Mouse (Mus musculus): ENCODE data around the gene Trpc1. TPM values are rescaled to one million over a fixed set of nuclear protein-coding genes. Genes with fewer than 3 reads are reported as not detected.

Gene Trpc1
- 3.6 and 3.9 TPM in 2 replicates for polyA plus RNA-seq (2015; fragmentation: Nextera tagmentation; extraction: Ambion mirVana)

DNA sequence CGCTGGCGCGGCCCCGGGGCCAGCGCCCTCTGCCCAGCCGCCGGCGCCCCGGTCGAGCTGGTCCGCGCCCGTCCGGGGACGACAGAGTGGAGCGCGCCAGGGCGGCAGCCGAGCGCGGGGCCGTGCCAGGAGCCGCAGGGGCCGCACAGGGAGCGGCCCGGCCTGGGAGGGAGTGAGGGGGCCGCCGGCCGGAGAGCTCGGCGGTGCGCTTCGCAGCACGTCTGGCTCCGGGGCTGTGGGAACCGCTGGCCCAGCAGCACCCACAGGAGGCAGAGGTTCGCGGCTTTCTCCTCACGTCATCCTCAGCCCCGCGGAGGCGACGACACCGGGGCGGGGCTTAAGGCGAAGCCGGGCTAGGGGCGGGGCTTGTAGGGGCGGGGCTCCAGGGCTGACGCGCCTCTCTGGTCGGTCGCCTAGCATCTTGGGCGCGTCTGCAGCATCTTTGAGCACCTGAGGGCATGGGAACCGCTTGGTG lies at the start of gene Trpc1:
Gene Trpc1, minus strand, starts transcription at position 339 of the 475 bp plus-strand sequence.
- H3K36me3 ChIP-seq, result no peaks in the 10 kb centered on the region
- ATAC-seq (replicated peaks; ENCODE audit: low FRiP score), result peak; percentile 99
- under 1% methylated on average over 55 of the region's 56 CpGs for WGBS
- H3K9ac ChIP-seq, result peak within 1 kb of the TSS; percentile 72
- H3K27me3 ChIP-seq, result peaks cover 37% of the 10 kb centered on the region
- peaks cover 16% of the 10 kb centered on the region for H3K4me1 ChIP-seq
- H3K4me2 ChIP-seq, result peak within 1 kb of the TSS; percentile 98
- H3K9me3 ChIP-seq (replicated peaks), result no peaks in the 10 kb centered on the region
- H3K4me3 ChIP-seq (replicated peaks), result peak within 1 kb of the TSS; percentile 77
- H3K27ac ChIP-seq, result no peak within 1 kb of the TSS

DNA sequence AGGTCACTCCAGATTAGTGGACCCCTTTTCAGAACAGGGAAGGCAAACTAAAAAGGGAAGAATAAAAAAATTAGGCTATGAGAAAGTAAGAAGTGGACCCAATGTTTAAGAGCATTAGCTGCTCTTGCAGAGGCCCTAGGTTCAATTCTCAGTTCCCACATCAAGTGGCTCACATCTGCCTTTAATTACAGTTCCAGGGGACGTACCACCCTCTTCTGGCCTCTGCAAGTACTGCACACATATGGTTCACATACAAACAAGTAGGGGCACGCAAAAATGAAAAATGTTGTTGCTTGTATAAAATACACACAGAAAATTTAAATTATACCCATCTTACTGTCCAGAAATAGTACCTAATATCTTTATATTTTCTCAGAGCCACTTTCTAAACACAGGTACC lies 46.1 kb upstream of the Trpc1 start:
- WGBS, result 92% methylated on average over 2 of the region's 2 CpGs
- H3K27ac ChIP-seq, result peak overlapping the region; percentile 83; the same call in 1 of the 2 replicates
- H3K4me1 ChIP-seq, result no peaks in the 10 kb centered on the region

DNA sequence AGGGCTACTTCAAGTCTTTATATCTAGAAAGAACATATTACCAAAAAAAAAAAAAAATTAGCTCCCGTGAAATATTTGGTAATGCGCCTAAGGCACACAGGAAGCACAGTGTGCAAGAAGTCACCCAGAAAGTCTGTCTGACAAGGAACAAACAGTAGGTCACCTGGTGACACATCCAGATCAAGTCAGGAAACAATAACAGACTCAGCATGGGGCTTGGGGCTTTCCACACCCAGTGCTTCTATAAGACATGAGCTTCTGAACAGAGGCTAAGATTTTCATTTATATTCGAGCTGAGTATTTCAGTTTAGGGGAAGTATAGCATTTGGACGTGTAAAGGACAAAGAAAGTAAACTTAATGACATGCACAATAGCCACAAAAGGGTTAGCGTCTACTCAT lies 45.7 kb upstream of the Trpc1 start:
- no peaks in the 10 kb centered on the region for H3K9me3 ChIP-seq (replicated peaks)
- no peaks in the 10 kb centered on the region for H3K4me1 ChIP-seq
- no peak overlapping the region for H3K4me3 ChIP-seq (replicated peaks)
- H3K27ac ChIP-seq, result peak overlapping the region; percentile 83
- H3K27me3 ChIP-seq, result no peaks in the 10 kb centered on the region
- WGBS, result 84% methylated on average over 5 of the region's 5 CpGs
- H3K36me3 ChIP-seq, result no peaks in the 10 kb centered on the region
- H3K4me2 ChIP-seq, result no peak overlapping the region
- no peak overlapping the region for H3K9ac ChIP-seq
- no peak for ATAC-seq (replicated peaks; ENCODE audit: low FRiP score)

More for the DNA sequence above, 46.1 kb upstream of the Trpc1 start:
- no peak overlapping the region for H3K4me2 ChIP-seq
- H3K9ac ChIP-seq, result no peak overlapping the region
- H3K9me3 ChIP-seq (replicated peaks), result no peaks in the 10 kb centered on the region
- no peaks in the 10 kb centered on the region for H3K27me3 ChIP-seq
- H3K4me3 ChIP-seq (replicated peaks), result no peak overlapping the region
- no peak for ATAC-seq (replicated peaks; ENCODE audit: low FRiP score)
- no peaks in the 10 kb centered on the region for H3K36me3 ChIP-seq

DNA sequence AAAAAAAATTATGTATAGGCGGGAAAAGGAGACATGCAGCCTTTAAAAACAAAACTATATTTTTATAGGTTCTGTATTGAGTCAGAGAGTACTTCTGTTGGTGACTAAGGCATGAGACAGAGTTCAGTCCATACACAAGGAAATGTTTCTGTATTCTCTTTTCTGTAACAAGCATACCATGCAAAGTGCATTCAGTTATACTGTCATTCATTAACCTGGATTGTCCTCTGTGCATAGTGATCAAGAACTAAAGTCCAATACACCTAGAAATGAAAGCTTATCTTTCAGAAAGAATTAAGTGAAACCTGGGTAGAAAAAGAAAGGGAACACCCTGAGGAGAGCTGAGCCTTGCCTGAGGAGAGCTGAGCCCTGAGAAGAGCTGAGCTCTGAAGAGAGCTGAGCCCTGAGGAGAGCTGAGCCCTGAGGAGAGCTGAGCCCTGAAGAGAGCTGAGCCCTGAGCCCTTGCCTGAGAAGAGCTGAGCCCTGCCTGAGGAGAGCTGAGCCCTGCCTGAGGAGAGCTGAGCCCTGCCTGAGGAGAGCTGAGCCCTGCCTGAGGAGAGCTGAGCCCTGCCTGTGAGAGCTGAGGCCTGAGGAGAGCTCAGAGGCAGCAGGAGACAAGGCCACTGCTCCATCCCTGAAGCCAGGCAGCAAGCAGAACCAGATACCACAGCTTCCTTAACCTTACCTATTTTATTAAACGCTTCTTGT lies 45.1 kb upstream of the Trpc1 start:
- no peaks in the 10 kb centered on the region for H3K36me3 ChIP-seq
- WGBS, result 92% methylated on average over 2 of the region's 2 CpGs
- ATAC-seq (replicated peaks; ENCODE audit: low FRiP score), result peak; percentile 75

GRCm38 (mm10) chr9:95793986-95794744 lies 44.0 kb upstream of the Trpc1 start:
- Histone ChIP-seq H3K9me3 (replicated peaks) (no peaks in the 10 kb centered on the region), H3K27ac (peak overlapping the region; percentile 20; the same call in 1 of the 2 replicates), H3K4me3 (replicated peaks) (no peak overlapping the region), H3K27me3 (no peaks in the 10 kb centered on the region), H3K4me2 (no peak overlapping the region), H3K9ac (no peak overlapping the region), H3K4me1 (no peaks in the 10 kb centered on the region), H3K36me3 (no peaks in the 10 kb centered on the region)
- 78% methylated on average over 15 of the region's 15 CpGs for WGBS
- peak; percentile 79 for ATAC-seq (replicated peaks; ENCODE audit: low FRiP score)

More for the DNA sequence above, 45.1 kb upstream of the Trpc1 start:
- H3K4me2 ChIP-seq, result no peak overlapping the region
- H3K27ac ChIP-seq, result peak overlapping the region; percentile 83
- no peaks in the 10 kb centered on the region for H3K9me3 ChIP-seq (replicated peaks)
- H3K4me3 ChIP-seq (replicated peaks), result no peak overlapping the region
- H3K9ac ChIP-seq, result no peak overlapping the region
- no peaks in the 10 kb centered on the region for H3K4me1 ChIP-seq
- no peaks in the 10 kb centered on the region for H3K27me3 ChIP-seq

- Histone ChIP-seq H3K4me2 (no peak overlapping the region), H3K27ac (no peak overlapping the region), H3K4me1 (no peaks in the 10 kb centered on the region), H3K4me3 (replicated peaks) (no peak overlapping the region), H3K9me3 (replicated peaks) (no peaks in the 10 kb centered on the region), H3K27me3 (no peaks in the 10 kb centered on the region), H3K9ac (no peak overlapping the region), H3K36me3 (no peaks in the 10 kb centered on the region)
- WGBS, result 84% methylated on average over 16 of the region's 16 CpGs
- ATAC-seq (replicated peaks; ENCODE audit: low FRiP score), result no peak
Observed at GRCm38 (mm10) chr9:95784888-95785511, 34.8 kb upstream of the Trpc1 start.

- Histone ChIP-seq H3K27ac (no peak overlapping the region), H3K4me2 (no peak overlapping the region), H3K9ac (no peak overlapping the region), H3K4me3 (replicated peaks) (no peak overlapping the region), H3K36me3 (no peaks in the 10 kb centered on the region), H3K4me1 (no peaks in the 10 kb centered on the region), H3K9me3 (replicated peaks) (no peaks in the 10 kb centered on the region), H3K27me3 (no peaks in the 10 kb centered on the region)
- no peak for ATAC-seq (replicated peaks; ENCODE audit: low FRiP score)
- WGBS, result 62% methylated on average over 17 of the region's 17 CpGs
Observed at GRCm38 (mm10) chr9:95783646-95784293, 33.6 kb upstream of the Trpc1 start.

- Histone ChIP-seq H3K9me3 (replicated peaks) (no peaks in the 10 kb centered on the region), H3K27me3 (no peaks in the 10 kb centered on the region), H3K4me1 (no peaks in the 10 kb centered on the region), H3K4me2 (no peak overlapping the region), H3K27ac (no peak overlapping the region), H3K9ac (no peak overlapping the region), H3K36me3 (no peaks in the 10 kb centered on the region), H3K4me3 (replicated peaks) (no peak overlapping the region)
- 73% methylated on average over 2 of the region's 2 CpGs for WGBS
- no peak for ATAC-seq (replicated peaks; ENCODE audit: low FRiP score)
Observed at GRCm38 (mm10) chr9:95771671-95772070, 21.5 kb upstream of the Trpc1 start.

DNA sequence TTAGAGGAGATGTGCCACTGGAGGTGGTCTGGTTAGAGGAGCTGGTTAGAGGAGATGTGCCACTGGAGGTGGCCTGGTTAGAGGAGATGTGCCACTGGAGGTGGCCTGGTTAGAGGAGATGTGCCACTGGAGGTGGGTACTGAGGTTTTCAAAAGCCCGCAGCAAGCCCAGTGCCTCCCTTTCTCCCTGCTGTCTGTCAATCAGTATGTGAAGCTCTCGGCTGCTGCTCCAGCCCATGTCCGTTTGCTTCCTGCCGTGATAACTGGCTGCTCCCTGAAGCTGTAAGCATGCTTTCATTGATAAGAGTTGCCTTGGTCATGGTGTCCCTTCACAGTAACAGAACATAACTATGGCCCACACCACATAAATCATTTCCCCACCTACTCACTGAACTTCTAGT lies 13.0 kb upstream of the Trpc1 start:
- H3K9me3 ChIP-seq (replicated peaks), result no peaks in the 10 kb centered on the region
- ATAC-seq (replicated peaks; ENCODE audit: low FRiP score), result no peak
- H3K4me2 ChIP-seq, result no peak overlapping the region
- H3K36me3 ChIP-seq, result no peaks in the 10 kb centered on the region
- no peak overlapping the region for H3K9ac ChIP-seq
- H3K4me3 ChIP-seq (replicated peaks), result no peak overlapping the region
- WGBS, result 92% methylated on average over 4 of the region's 4 CpGs
- H3K27me3 ChIP-seq, result no peaks in the 10 kb centered on the region
- no peaks in the 10 kb centered on the region for H3K4me1 ChIP-seq
- H3K27ac ChIP-seq, result no peak overlapping the region

- H3K9ac ChIP-seq, result no peak overlapping the region
- H3K4me3 ChIP-seq (replicated peaks), result no peak overlapping the region
- no peaks in the 10 kb centered on the region for H3K27me3 ChIP-seq
- ATAC-seq (replicated peaks; ENCODE audit: low FRiP score), result no peak
- H3K4me1 ChIP-seq, result no peaks in the 10 kb centered on the region
- H3K9me3 ChIP-seq (replicated peaks), result no peaks in the 10 kb centered on the region
- no peak overlapping the region for H3K27ac ChIP-seq
- 91% methylated on average over 3 of the region's 3 CpGs for WGBS
- no peak overlapping the region for H3K4me2 ChIP-seq
- no peaks in the 10 kb centered on the region for H3K36me3 ChIP-seq
Observed at GRCm38 (mm10) chr9:95762228-95762627, 12.1 kb upstream of the Trpc1 start.

DNA sequence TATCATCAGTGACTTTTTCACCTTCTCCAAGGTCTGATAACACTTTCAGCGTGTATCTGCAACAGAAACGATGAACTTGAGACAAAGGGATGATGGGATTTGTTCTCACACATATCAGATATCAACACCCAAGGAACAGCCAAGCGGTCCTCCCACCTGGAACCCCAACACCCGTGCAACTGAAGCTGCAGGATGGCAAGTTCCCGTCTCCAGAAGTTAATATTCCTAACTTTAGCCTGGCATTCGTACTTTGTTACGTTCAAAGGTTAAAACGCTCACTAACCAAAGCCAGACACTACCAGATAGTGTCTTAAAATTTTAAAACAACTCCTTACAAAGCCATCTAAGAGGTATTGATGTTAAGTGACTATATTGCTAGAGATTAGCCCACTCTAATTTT lies 11.2 kb upstream of the Trpc1 start:
- H3K27me3 ChIP-seq, result no peaks in the 10 kb centered on the region
- ATAC-seq (replicated peaks; ENCODE audit: low FRiP score), result no peak
- H3K27ac ChIP-seq, result no peak overlapping the region
- H3K36me3 ChIP-seq, result no peaks in the 10 kb centered on the region
- H3K9me3 ChIP-seq (replicated peaks), result no peaks in the 10 kb centered on the region
- WGBS, result 77% methylated on average over 8 of the region's 8 CpGs
- no peak overlapping the region for H3K9ac ChIP-seq
- H3K4me3 ChIP-seq (replicated peaks), result no peak overlapping the region
- H3K4me1 ChIP-seq, result no peaks in the 10 kb centered on the region
- H3K4me2 ChIP-seq, result no peak overlapping the region

Measured in kidney, embryonic 15.5 days (tissue).